In genomic region chr7:45492951-45493350, GRCm38 (mm10) we compare ENCODE assay signal across 19 mouse cellular contexts. TPM values are rescaled to one million over a fixed set of nuclear protein-coding genes. Genes with fewer than 3 reads are reported as not detected.
DNase-seq lines count a peak whose midpoint lies in the region; ATAC-seq and TF ChIP-seq lines count a peak whose summit lies in the region.
"Had no signal": no experiment of that assay in that cellular context is flagged by ENCODE, and none has a peak within 500 bp of the region (broad histone marks: within the 10 kb centered on the region; RNA-seq: fewer than 3 reads in every experiment).

No protein-coding gene starts in this region.

- ATAC-seq in stomach, embryonic 16.5 days (ENCODE audit: insufficient read depth, low FRiP score), result no peak
- no peak for ATAC-seq in stomach, postnatal 0 days (ENCODE audit: low FRiP score, low TSS enrichment)
- no peak for ATAC-seq in hindbrain, embryonic 16.5 days
- ATAC-seq: forebrain, embryonic 13.5 days; intestine, postnatal 0 days; midbrain, embryonic 15.5 days had no signal

- peak; percentile 79 for DNase-seq in gastrocnemius, adult 18-20 months (ENCODE audit: low spot score)
- DNase-seq in gastrocnemius, postnatal 4 days (ENCODE audit: low spot score in 2 of 2), result no peak
- DNase-seq in stomach, postnatal 0 days (ENCODE audit: low spot score), result no peak
- DNase-seq in gastrocnemius, postnatal 25 days, result peak; percentile 61
- no peak for DNase-seq in B cell, adult 2 months
- no peak for DNase-seq in spleen, adult 18-20 months
- DNase-seq: kidney, postnatal 10 days; thymus, postnatal 36 days had no signal

- no peaks in the 10 kb centered on the region for H3K9me3 ChIP-seq in stomach, embryonic 16.5 days (replicated peaks; ENCODE audit: control insufficient read depth, low read length)
- no peaks in the 10 kb centered on the region for H3K9me3 ChIP-seq in stomach, postnatal 0 days (ENCODE audit: control insufficient read depth, low read length)
- no peaks in the 10 kb centered on the region for H3K9me3 ChIP-seq in hindbrain, embryonic 16.5 days (ENCODE audit: control insufficient read depth, low read length)
- H3K9me3 ChIP-seq: embryonic facial prominence, embryonic 15.5 days; forebrain, embryonic 13.5 days; midbrain, embryonic 15.5 days had no signal

- TF ChIP-seq CTCF in stomach, postnatal 0 days (IDR thresholded peaks at IDR 0.05; ENCODE audit: low read depth), result no peak

- no peak overlapping the region for H3K4me3 ChIP-seq in stomach, embryonic 16.5 days (replicated peaks; ENCODE audit: low read length)
- H3K4me3 ChIP-seq in stomach, postnatal 0 days (ENCODE audit: low read depth, low read length), result no peak overlapping the region
- no peak overlapping the region for H3K4me3 ChIP-seq in hindbrain, embryonic 16.5 days (ENCODE audit: low read length)
- H3K4me3 ChIP-seq: embryonic facial prominence, embryonic 15.5 days; forebrain, embryonic 13.5 days; midbrain, embryonic 15.5 days had no signal

- H3K4me1 ChIP-seq in stomach, embryonic 16.5 days (ENCODE audit: control insufficient read depth, insufficient read depth, low read length), result peaks cover 13% of the 10 kb centered on the region
- H3K4me1 ChIP-seq in stomach, postnatal 0 days (replicated peaks; ENCODE audit: control insufficient read depth, insufficient read depth), result no peaks in the 10 kb centered on the region
- peaks cover 8% of the 10 kb centered on the region for H3K4me1 ChIP-seq in hindbrain, embryonic 16.5 days (ENCODE audit: control insufficient read depth, insufficient read depth, low read depth, low read length)

- H3K36me3 ChIP-seq in stomach, embryonic 16.5 days (ENCODE audit: control insufficient read depth, insufficient read depth, low read length), result peaks cover 19% of the 10 kb centered on the region; the same call in 1 of the 2 replicates
- peaks cover 27% of the 10 kb centered on the region for H3K36me3 ChIP-seq in stomach, postnatal 0 days (ENCODE audit: control insufficient read depth, insufficient read depth, low read length)
- peaks cover 21% of the 10 kb centered on the region for H3K36me3 ChIP-seq in hindbrain, embryonic 16.5 days (ENCODE audit: control insufficient read depth, insufficient read depth, low read length)

- H3K27me3 ChIP-seq in stomach, embryonic 16.5 days (ENCODE audit: control insufficient read depth, insufficient read depth, low read length), result no peaks in the 10 kb centered on the region
- no peaks in the 10 kb centered on the region for H3K27me3 ChIP-seq in stomach, postnatal 0 days (ENCODE audit: control insufficient read depth, insufficient read depth, low read length)
- H3K27me3 ChIP-seq in hindbrain, embryonic 16.5 days (replicated peaks; ENCODE audit: control insufficient read depth, insufficient read depth, low read length), result no peaks in the 10 kb centered on the region
- H3K27me3 ChIP-seq: embryonic facial prominence, embryonic 15.5 days; forebrain, embryonic 13.5 days; midbrain, embryonic 15.5 days had no signal

- peak overlapping the region; percentile 8; the same call in 1 of the 2 replicates for H3K27ac ChIP-seq in stomach, embryonic 16.5 days (ENCODE audit: low read length)
- H3K27ac ChIP-seq in stomach, postnatal 0 days (replicated peaks), result no peak overlapping the region; the same call in 1 of the 2 replicates
- no peak overlapping the region for H3K27ac ChIP-seq in hindbrain, embryonic 16.5 days (ENCODE audit: low read depth, low read length)
- H3K27ac ChIP-seq: embryonic facial prominence, embryonic 15.5 days; forebrain, embryonic 13.5 days; macrophage; midbrain, embryonic 15.5 days had no signal

- WGBS in stomach, embryonic 16.5 days, result 87% methylated on average over 5 of the region's 5 CpGs
- 69% methylated on average over 5 of the region's 5 CpGs for WGBS in stomach, postnatal 0 days
- 93% methylated on average over 5 of the region's 5 CpGs for WGBS in hindbrain, embryonic 16.5 days

- H3K4me2 ChIP-seq in stomach, embryonic 16.5 days (ENCODE audit: low read depth, low read length), result no peak overlapping the region
- no peak overlapping the region for H3K4me2 ChIP-seq in stomach, postnatal 0 days (replicated peaks; ENCODE audit: low read depth)
- no peak overlapping the region for H3K4me2 ChIP-seq in hindbrain, embryonic 16.5 days (ENCODE audit: low read length)
- H3K4me2 ChIP-seq: embryonic facial prominence, embryonic 15.5 days; forebrain, embryonic 13.5 days; midbrain, embryonic 15.5 days had no signal

- no peak overlapping the region for H3K9ac ChIP-seq in stomach, embryonic 16.5 days (ENCODE audit: low read length)
- no peak overlapping the region for H3K9ac ChIP-seq in stomach, postnatal 0 days (ENCODE audit: low read length)
- no peak overlapping the region for H3K9ac ChIP-seq in hindbrain, embryonic 16.5 days (ENCODE audit: low read depth, low read length)
- H3K9ac ChIP-seq: embryonic facial prominence, embryonic 15.5 days; forebrain, embryonic 13.5 days; midbrain, embryonic 15.5 days had no signal

- no peak for TF ChIP-seq EP300 in stomach, postnatal 0 days (optimal IDR thresholded peaks at IDR 0.05)

RNA-seq across cellular contexts. Expression of gene Dhdh, which starts 4.3 kb away (rescaled TPM):
- total RNA-seq in gastrocnemius, adult 18-20 months (2021), result 10 to 100 TPM; 22.6 to 22.9 TPM
- total RNA-seq in gastrocnemius, postnatal 4 days (2021), result 1 to 10 TPM; 8.3 TPM
- polyA plus RNA-seq in stomach, embryonic 16.5 days (2015; fragmentation: Nextera tagmentation; extraction: Ambion mirVana), result 2.0 and 2.2 TPM in 2 replicates
- 1.1 and 1.3 TPM in 2 replicates for polyA plus RNA-seq in stomach, postnatal 0 days (2015; fragmentation: Nextera tagmentation; extraction: Ambion mirVana)
- total RNA-seq in gastrocnemius, postnatal 25 days (2021), result 10 to 100 TPM; 12.3 to 12.6 TPM
- polyA plus RNA-seq in hindbrain, embryonic 16.5 days (2015; fragmentation: Nextera tagmentation; extraction: Ambion mirVana), result 4.0 and 4.3 TPM in 2 replicates

RNA-seq across cellular contexts. Expression of gene Gm45808, which starts 6.3 kb away (rescaled TPM):
- 1 to 10 TPM; 8.1 to 9.6 TPM for total RNA-seq in gastrocnemius, adult 18-20 months (2021)
- 1 to 10 TPM; 3.8 to 5.4 TPM for total RNA-seq in gastrocnemius, postnatal 4 days (2021)
- not detected in 2 replicates for polyA plus RNA-seq in stomach, embryonic 16.5 days (2015; fragmentation: Nextera tagmentation; extraction: Ambion mirVana)
- polyA plus RNA-seq in stomach, postnatal 0 days (2015; fragmentation: Nextera tagmentation; extraction: Ambion mirVana), result not detected in 2 replicates
- total RNA-seq in gastrocnemius, postnatal 25 days (2021), result 1 to 10 TPM; 4.3 to 10.0 TPM
- not detected in 2 replicates for polyA plus RNA-seq in hindbrain, embryonic 16.5 days (2015; fragmentation: Nextera tagmentation; extraction: Ambion mirVana)
- polyA plus RNA-seq: embryonic facial prominence, embryonic 15.5 days; forebrain, embryonic 13.5 days; hindbrain, embryonic 11.5 days; intestine, postnatal 0 days; liver, embryonic 16.5 days; macrophage; midbrain, embryonic 15.5 days; small intestine, adult 2 months had no signal

RNA-seq across cellular contexts. Expression of gene Tulp2, which starts 11.3 kb away (rescaled TPM):
- not detected for total RNA-seq in gastrocnemius, adult 18-20 months (2021)
- under 1 TPM; 0.17 to 0.36 TPM for total RNA-seq in gastrocnemius, postnatal 4 days (2021)
- 1.4 and 1.5 TPM in 2 replicates for polyA plus RNA-seq in stomach, embryonic 16.5 days (2015; fragmentation: Nextera tagmentation; extraction: Ambion mirVana)
- 0.32 and 0.42 TPM in 2 replicates for polyA plus RNA-seq in stomach, postnatal 0 days (2015; fragmentation: Nextera tagmentation; extraction: Ambion mirVana)
- not detected for total RNA-seq in gastrocnemius, postnatal 25 days (2021)
- polyA plus RNA-seq in hindbrain, embryonic 16.5 days (2015; fragmentation: Nextera tagmentation; extraction: Ambion mirVana), result 0.20 and 0.30 TPM in 2 replicates
- total RNA-seq: left cerebral cortex, postnatal 14 days had no signal
- polyA plus RNA-seq: macrophage; small intestine, adult 2 months had no signal

RNA-seq across cellular contexts. Expression of gene Nucb1, which starts 17.3 kb away (rescaled TPM):
- 10 to 100 TPM; 63.3 to 68.6 TPM for total RNA-seq in gastrocnemius, adult 18-20 months (2021)
- total RNA-seq in gastrocnemius, postnatal 4 days (2021), result 100 to 1,000 TPM; 182 to 199 TPM
- 229 and 262 TPM in 2 replicates for polyA plus RNA-seq in stomach, embryonic 16.5 days (2015; fragmentation: Nextera tagmentation; extraction: Ambion mirVana)
- 196 and 199 TPM in 2 replicates for polyA plus RNA-seq in stomach, postnatal 0 days (2015; fragmentation: Nextera tagmentation; extraction: Ambion mirVana)
- total RNA-seq in gastrocnemius, postnatal 25 days (2021), result 10 to 100 TPM; 60.8 to 73.2 TPM
- 141 and 151 TPM in 2 replicates for polyA plus RNA-seq in hindbrain, embryonic 16.5 days (2015; fragmentation: Nextera tagmentation; extraction: Ambion mirVana)

RNA-seq across cellular contexts. Expression of gene Bax, which starts 26.3 kb away (rescaled TPM):
- 10 to 100 TPM; 14.2 to 16.6 TPM for total RNA-seq in gastrocnemius, adult 18-20 months (2021)
- 10 to 100 TPM; 39.3 to 43.8 TPM for total RNA-seq in gastrocnemius, postnatal 4 days (2021)
- 116 and 142 TPM in 2 replicates for polyA plus RNA-seq in stomach, embryonic 16.5 days (2015; fragmentation: Nextera tagmentation; extraction: Ambion mirVana)
- polyA plus RNA-seq in stomach, postnatal 0 days (2015; fragmentation: Nextera tagmentation; extraction: Ambion mirVana), result 119 and 120 TPM in 2 replicates
- total RNA-seq in gastrocnemius, postnatal 25 days (2021), result 10 to 100 TPM; 15.6 to 16.9 TPM
- polyA plus RNA-seq in hindbrain, embryonic 16.5 days (2015; fragmentation: Nextera tagmentation; extraction: Ambion mirVana), result 226 and 242 TPM in 2 replicates

Comparison
In these comparisons a context has a peak if more than half of its experiments do, and no peak if none do; other contexts are left out.
1. DNase-seq: peak in gastrocnemius, adult 18-20 months (single experiment) and gastrocnemius, postnatal 25 days (single experiment); none in gastrocnemius, postnatal 4 days (0 of 2), stomach, postnatal 0 days (single experiment), B cell, adult 2 months (0 of 2) and spleen, adult 18-20 months (0 of 2).